Mouse (Mus musculus) testis, postnatal 10 days (tissue): ENCODE results near the gene Stap2.

ENCODE experiments used
- DNase-seq: peaks from one replicate; pipeline ENCODE4 v3.0.0; 2021; ENCODE audit warnings: low spot score

Stap2 gene

GRCm38 (mm10) chr17:56007444-56008355 lies 2.3 kb upstream of the Stap2 start:
- DNase-seq: no peak

GRCm38 (mm10) chr17:56006956-56007355 lies 1.6 kb upstream of the Stap2 start:
- no peak for DNase-seq

GRCm38 (mm10) chr17:56003000-56003399 lies 2.4 kb downstream of the Stap2 start:
- no peak for DNase-seq

GRCm38 (mm10) chr17:55999794-56000499 lies 5.4 kb downstream of the Stap2 start:
- DNase-seq: peak; percentile 65

GRCm38 (mm10) chr17:55996007-55996406 lies 9.4 kb downstream of the Stap2 start:
- no peak for DNase-seq

- no peak for DNase-seq
Measured at GRCm38 (mm10) chr17:55990278-55990898, 15.0 kb downstream of the Stap2 start.

- peak; percentile 73 for DNase-seq
Measured at GRCm38 (mm10) chr17:55986030-55986961, 19.1 kb downstream of the Stap2 start, which contains the start of gene Fsd1. Gene Fsd1, plus strand, starts transcription at chr17:55986509.

- DNase-seq: no peak
Measured at GRCm38 (mm10) chr17:55977301-55977700, 28.1 kb downstream of the Stap2 start.

- DNase-seq: peak; percentile 91
Measured at GRCm38 (mm10) chr17:55976255-55976862, 29.0 kb downstream of the Stap2 start.

GRCm38 (mm10) chr17:55971453-55971852 lies 33.9 kb downstream of the Stap2 start:
- no peak for DNase-seq

- peak; percentile 66 for DNase-seq
Measured at GRCm38 (mm10) chr17:55969966-55970891, 35.2 kb downstream of the Stap2 start, which contains the start of gene Shd. Gene Shd, plus strand, starts transcription at chr17:55970467.

- DNase-seq: no peak
Measured at GRCm38 (mm10) chr17:55969560-55969959, 35.8 kb downstream of the Stap2 start.

GRCm38 (mm10) chr17:55968210-55968609 lies 37.2 kb downstream of the Stap2 start:
- no peak for DNase-seq

GRCm38 (mm10) chr17:55967186-55967585 lies 38.2 kb downstream of the Stap2 start:
- no peak for DNase-seq

- DNase-seq: peak; percentile 42
Measured at GRCm38 (mm10) chr17:55964996-55965395, 40.4 kb downstream of the Stap2 start.

GRCm38 (mm10) chr17:55964496-55964895 lies 40.9 kb downstream of the Stap2 start:
- DNase-seq: peak; percentile 41

GRCm38 (mm10) chr17:55963171-55963570 lies 42.2 kb downstream of the Stap2 start:
- DNase-seq: peak; percentile 40

- DNase-seq: no peak
Measured at GRCm38 (mm10) chr17:55961631-55962030, 43.8 kb downstream of the Stap2 start.

- peak; percentile 45 for DNase-seq
Measured at GRCm38 (mm10) chr17:55960791-55961190, 44.6 kb downstream of the Stap2 start.
